Mouse (Mus musculus) midbrain, embryonic 11.5 days (tissue): ENCODE results near the gene Ifnab. TPM values are rescaled to one million over a fixed set of nuclear protein-coding genes. Genes with fewer than 3 reads are reported as not detected.

ENCODE experiments used
- ATAC-seq: fragments of 200-750 bp; cut with Nextera tagmentation; 2 replicates; pipeline ENCODE4 v1.8.0; 2017; ENCODE audit warnings: moderate TSS enrichment, moderate library complexity; ENCODE audit not compliant: low FRiP score
- DNase-seq: peaks from one replicate; pipeline ENCODE4 v3.0.0; 2015; ENCODE audit warnings: low spot score; ENCODE audit errors: missing footprints
- H3K27ac ChIP-seq: fragments of 300-500 bp; sonication (generic); 2 replicates; pipeline ENCODE4 v1.5.1; 2014; ENCODE audit warnings: low read depth, low read length
- H3K27me3 ChIP-seq: fragments of 300-500 bp; sonication (generic); 2 replicates; pipeline ENCODE4 v1.6.1; 2014; ENCODE audit warnings: mild to moderate bottlenecking, low read length, moderate library complexity, mixed read lengths; ENCODE audit not compliant: control insufficient read depth, insufficient read depth
- H3K36me3 ChIP-seq: fragments of 300-500 bp; sonication (generic); 2 replicates; pipeline ENCODE4 v1.6.1; 2014; ENCODE audit warnings: mild to moderate bottlenecking, low read length, moderate library complexity, mixed read lengths; ENCODE audit not compliant: control insufficient read depth, insufficient read depth
- H3K4me1 ChIP-seq: fragments of 300-500 bp; sonication (generic); 2 replicates; pipeline ENCODE4 v1.6.1; 2014; ENCODE audit warnings: low read length; ENCODE audit not compliant: control insufficient read depth, insufficient read depth
- H3K4me2 ChIP-seq: fragments of 300-500 bp; sonication (generic); 2 replicates; pipeline ENCODE4 v1.6.1; 2014; ENCODE audit warnings: mild to moderate bottlenecking, moderate library complexity
- H3K4me3 ChIP-seq: fragments of 300-500 bp; sonication (generic); 2 replicates; pipeline ENCODE4 v1.5.1; 2014; ENCODE audit warnings: low read depth, low read length
- H3K9ac ChIP-seq: fragments of 300-500 bp; sonication (generic); 2 replicates; pipeline ENCODE4 v1.6.1; 2014; ENCODE audit warnings: low read length
- H3K9me3 ChIP-seq: fragments of 300-500 bp; sonication (generic); 2 replicates; pipeline ENCODE4 v1.6.1; 2016; ENCODE audit warnings: low read length; ENCODE audit not compliant: control insufficient read depth
- WGBS: fragments of 180-500 bp; shearing (Covaris S2); extraction: QIAGEN DNeasy Blood & Tissue Kit; methylation state at CpG from one replicate; pipeline ENCODE4 v1.1.7; 2014; 5-methylcytosine and 5-hydroxymethylcytosine counted together
- polyA plus RNA-seq: library from polyadenylated mRNA; unstranded; fragments of >200 nt; fragmentation: Nextera tagmentation; extraction: Ambion mirVana; gene quantifications from 2 replicates; pipeline ENCODE4 v1.2.1, GENCODE M21; 2014

Ifnab gene
- polyA plus RNA-seq, result not detected in 2 replicates

DNA sequence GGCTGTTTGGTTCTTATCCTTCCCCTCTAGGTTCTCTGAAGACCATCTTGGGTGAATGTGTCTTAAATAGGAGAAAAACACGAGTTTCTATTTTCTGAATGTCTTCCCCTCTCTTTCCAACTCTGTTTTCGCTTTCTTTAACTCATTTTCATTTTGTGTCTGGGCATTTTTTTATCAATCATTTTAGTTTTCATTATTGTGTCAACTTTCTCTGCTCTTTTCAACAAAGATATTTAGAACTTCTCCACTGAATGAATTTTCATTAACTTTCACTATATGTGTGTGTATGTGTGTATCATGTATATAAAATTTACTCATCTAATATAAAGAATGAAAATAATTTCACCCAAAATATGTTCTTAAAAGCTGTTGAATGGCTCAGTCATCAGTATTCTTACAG lies at the start of gene Ifnab:
Gene Ifnab (minus strand): TSS at position 101 of the 400 bp plus-strand sequence.
- Histone ChIP-seq H3K9me3 (no peaks in the 10 kb centered on the region), H3K27ac (no peak within 1 kb of the TSS), H3K4me3 (no peak within 1 kb of the TSS), H3K36me3 (no peaks in the 10 kb centered on the region), H3K4me1 (no peaks in the 10 kb centered on the region), H3K4me2 (no peak within 1 kb of the TSS), H3K9ac (no peak within 1 kb of the TSS), H3K27me3 (no peaks in the 10 kb centered on the region)
- ATAC-seq (no peak), DNase-seq (no peak)
- WGBS, result 54% methylated on average over 2 of the region's 2 CpGs

DNA sequence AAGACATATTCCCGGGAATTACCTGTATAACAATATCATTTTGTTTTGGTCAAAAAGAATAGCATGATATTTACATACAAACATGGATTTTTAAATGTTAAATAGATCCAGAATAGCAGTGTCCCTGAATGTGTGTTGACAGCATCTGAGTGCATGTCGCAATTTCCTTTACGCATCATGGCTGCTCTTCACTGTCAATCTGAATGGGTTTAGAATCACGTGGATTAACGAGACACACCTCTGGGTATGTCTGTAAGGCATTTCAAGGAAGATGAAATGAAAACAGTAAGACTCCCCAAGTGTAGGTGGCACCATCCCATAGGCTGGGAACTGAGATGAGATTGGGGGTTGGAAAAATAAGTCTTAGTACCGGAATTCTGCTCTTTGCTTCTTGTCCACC lies 47.9 kb upstream of the Ifnab start:
- DNase-seq, result peak; percentile 54
- Histone ChIP-seq H3K9me3 (no peaks in the 10 kb centered on the region), H3K27ac (no peak overlapping the region), H3K4me3 (no peak overlapping the region), H3K27me3 (no peaks in the 10 kb centered on the region), H3K36me3 (no peaks in the 10 kb centered on the region), H3K9ac (no peak overlapping the region), H3K4me2 (no peak overlapping the region), H3K4me1 (no peaks in the 10 kb centered on the region)
- WGBS, result 92% methylated on average over 6 of the region's 6 CpGs
- ATAC-seq, result no peak

DNA sequence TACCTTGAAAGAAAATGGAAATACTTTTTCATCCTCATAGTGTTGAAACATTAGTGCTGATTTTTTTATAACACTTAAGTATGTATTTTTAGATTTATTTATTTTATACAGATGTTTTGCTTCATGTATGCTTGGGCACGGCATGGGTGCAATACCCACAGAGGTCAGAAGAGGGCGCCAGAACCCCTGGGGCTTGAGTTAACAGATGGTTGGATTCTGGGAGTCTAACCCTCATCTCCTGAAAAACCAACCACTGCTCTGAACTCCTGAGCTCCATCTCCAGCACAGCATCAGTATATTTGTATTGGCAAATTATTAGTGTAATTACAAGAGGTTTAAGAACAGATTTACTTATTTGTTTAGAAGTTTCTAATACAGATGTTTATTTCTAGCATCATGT lies 47.3 kb upstream of the Ifnab start:
- Histone ChIP-seq H3K4me2 (no peak overlapping the region), H3K4me1 (no peaks in the 10 kb centered on the region), H3K9me3 (no peaks in the 10 kb centered on the region), H3K4me3 (no peak overlapping the region), H3K27ac (no peak overlapping the region), H3K9ac (no peak overlapping the region), H3K36me3 (no peaks in the 10 kb centered on the region), H3K27me3 (no peaks in the 10 kb centered on the region)
- WGBS, result 4% methylated on average over 2 of the region's 2 CpGs
- peak; percentile 74 for ATAC-seq
- peak; percentile 96 for DNase-seq

DNA sequence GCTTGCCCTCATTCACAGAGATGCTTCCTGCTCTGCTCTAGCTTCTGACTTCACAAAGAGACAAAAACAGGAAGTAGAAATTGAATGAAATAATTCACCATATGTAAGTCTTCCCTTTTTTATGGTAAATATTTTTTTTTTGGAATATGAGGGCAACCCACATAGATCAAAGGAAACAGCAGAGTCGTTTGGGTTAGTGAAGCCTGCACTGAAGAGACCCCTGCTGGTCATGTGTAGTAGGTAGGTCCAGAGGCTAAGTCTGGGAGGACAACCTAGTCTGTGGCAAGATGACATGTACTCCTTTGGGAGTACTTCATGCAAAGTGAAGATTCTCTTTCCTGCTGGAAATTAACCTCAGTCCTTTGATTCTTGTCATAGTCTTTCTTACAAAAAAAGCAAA lies 36.2 kb upstream of the Ifnab start:
- Histone ChIP-seq H3K27ac (no peak overlapping the region), H3K9me3 (no peaks in the 10 kb centered on the region), H3K4me1 (no peaks in the 10 kb centered on the region), H3K27me3 (no peaks in the 10 kb centered on the region), H3K36me3 (no peaks in the 10 kb centered on the region), H3K4me3 (no peak overlapping the region), H3K9ac (no peak overlapping the region), H3K4me2 (no peak overlapping the region)
- DNase-seq, result no peak
- 3% methylated on average over 1 of the region's 1 CpGs for WGBS
- no peak for ATAC-seq

DNA sequence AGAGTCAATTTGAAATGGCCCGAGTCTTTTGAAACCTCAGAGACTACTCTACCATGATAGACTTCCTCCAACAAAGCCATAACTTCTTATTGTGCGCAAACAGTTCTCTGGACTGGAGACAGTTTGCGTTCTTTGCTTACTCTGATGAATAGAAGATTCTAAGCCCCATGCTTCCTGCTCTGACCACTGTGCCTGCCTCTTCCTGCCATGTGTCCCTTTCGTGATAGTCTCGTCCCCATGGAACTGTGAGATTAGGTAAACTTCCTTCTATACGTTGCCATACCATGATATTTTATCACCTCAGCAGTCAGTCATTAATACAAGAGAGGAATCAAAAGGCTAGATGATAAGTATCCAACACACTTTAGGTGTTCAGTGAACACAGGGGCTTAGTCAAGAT lies 35.6 kb upstream of the Ifnab start:
- no peaks in the 10 kb centered on the region for H3K9me3 ChIP-seq
- no peaks in the 10 kb centered on the region for H3K36me3 ChIP-seq
- H3K4me3 ChIP-seq, result no peak overlapping the region
- no peak for DNase-seq
- H3K4me2 ChIP-seq, result no peak overlapping the region
- ATAC-seq, result no peak
- H3K27me3 ChIP-seq, result no peaks in the 10 kb centered on the region
- WGBS, result 86% methylated on average over 6 of the region's 6 CpGs
- H3K4me1 ChIP-seq, result no peaks in the 10 kb centered on the region
- no peak overlapping the region for H3K27ac ChIP-seq
- no peak overlapping the region for H3K9ac ChIP-seq

DNA sequence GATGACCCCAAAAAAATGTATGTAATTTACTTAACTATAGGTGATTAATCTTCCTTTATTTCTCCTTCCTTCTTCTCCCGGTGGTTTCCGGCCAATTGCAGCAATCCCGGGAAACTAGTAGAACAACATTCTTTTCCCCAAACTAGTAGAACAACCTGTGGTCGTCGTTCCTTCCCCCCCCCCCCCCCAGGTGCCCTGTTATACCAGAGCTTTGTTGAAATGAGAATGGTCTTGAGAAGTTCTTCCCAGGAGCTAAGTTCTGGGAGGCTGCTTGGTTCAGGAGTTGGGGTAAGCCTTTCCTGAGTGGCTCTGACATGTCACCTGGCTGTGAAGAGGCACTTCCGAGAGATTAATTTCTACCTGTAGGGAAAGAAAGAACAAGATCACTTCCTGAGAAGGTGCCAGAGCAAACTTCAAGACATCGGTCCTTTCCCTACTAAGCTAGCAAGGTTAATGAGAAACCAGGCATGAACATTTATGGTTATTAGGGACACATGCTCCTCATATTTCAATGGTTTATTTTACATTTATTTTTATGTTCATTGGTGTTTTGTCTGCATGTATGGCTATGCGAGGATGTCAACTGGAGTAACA lies 32.4 kb upstream of the Ifnab start:
- 68% methylated on average over 8 of the region's 8 CpGs for WGBS

DNA sequence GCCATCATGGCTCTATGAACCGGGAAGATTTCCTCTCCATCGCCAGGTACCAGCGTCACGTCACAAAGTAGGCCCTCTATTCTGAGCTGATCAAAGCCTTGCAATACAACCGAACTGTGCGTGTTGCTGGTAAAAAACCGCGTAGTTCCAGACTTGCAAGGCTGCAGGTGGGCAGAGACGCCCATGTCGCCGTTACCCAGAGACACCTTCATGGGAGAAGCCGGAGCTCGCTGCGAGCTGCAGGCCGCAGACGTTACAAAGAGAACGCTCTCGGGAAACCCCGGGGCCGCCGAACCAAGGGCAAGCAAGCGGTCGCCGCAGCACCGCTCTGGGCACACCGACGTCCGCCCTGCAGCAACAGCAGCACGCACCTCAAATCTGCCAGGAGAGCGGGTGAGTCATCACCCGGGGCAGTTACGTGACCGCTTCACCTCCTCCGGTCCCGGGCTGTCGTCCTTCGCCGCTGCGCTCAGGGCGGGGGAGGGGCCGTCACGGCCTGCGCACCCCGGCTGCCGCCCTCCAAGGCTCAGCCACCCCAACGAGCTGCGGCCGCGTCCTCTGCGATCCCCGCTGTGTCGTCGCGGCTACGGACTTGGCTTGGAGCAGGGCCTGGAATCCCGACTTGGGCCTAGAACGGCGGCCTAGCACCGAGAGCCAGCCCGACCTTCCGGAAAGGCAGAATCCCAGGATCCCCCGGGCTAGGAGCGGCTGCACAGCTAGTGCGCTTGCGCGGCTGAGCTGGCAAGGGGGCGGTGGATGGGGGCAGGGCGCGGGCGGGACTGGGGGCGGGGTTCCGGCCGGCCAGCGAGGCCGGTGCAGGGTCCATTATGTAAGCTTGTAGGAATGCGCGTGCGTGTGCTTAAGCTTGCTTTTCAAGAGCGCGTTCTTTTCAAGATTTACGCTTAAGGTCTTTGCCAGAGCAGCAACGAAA lies 30.9 kb upstream of the Ifnab start, which contains the start of the genes Gm26566 and Klhl9:
Gene Gm26566 (plus strand): TSS at position 15 of the 931 bp plus-strand sequence.
Gene Klhl9 (minus strand): TSS at position 675 of the 931 bp plus-strand sequence.
- ATAC-seq, result peak; percentile 98
- peak within 1 kb of the TSS; percentile 90 for H3K4me3 ChIP-seq
- under 1% methylated on average over 81 of the region's 82 CpGs for WGBS
- no peaks in the 10 kb centered on the region for H3K9me3 ChIP-seq
- H3K27me3 ChIP-seq, result no peaks in the 10 kb centered on the region
- peaks cover 20% of the 10 kb centered on the region for H3K4me1 ChIP-seq
- H3K4me2 ChIP-seq, result peak within 1 kb of the TSS; percentile 75
- H3K9ac ChIP-seq, result peak within 1 kb of the TSS; percentile 98
- peak; percentile 99 for DNase-seq
- peak within 1 kb of the TSS; percentile 96 for H3K27ac ChIP-seq
- peaks cover 6% of the 10 kb centered on the region for H3K36me3 ChIP-seq

More for the DNA sequence above, 32.4 kb upstream of the Ifnab start:
- DNase-seq (no peak), ATAC-seq (no peak)
- Histone ChIP-seq H3K27me3 (no peaks in the 10 kb centered on the region), H3K4me2 (no peak overlapping the region), H3K9ac (no peak overlapping the region), H3K4me3 (no peak overlapping the region), H3K27ac (no peak overlapping the region), H3K9me3 (no peaks in the 10 kb centered on the region), H3K4me1 (peaks cover 19% of the 10 kb centered on the region), H3K36me3 (0 out of 2 replicates have a peak, but pooled peaks cover 3% of the 10 kb centered on the region)

DNA sequence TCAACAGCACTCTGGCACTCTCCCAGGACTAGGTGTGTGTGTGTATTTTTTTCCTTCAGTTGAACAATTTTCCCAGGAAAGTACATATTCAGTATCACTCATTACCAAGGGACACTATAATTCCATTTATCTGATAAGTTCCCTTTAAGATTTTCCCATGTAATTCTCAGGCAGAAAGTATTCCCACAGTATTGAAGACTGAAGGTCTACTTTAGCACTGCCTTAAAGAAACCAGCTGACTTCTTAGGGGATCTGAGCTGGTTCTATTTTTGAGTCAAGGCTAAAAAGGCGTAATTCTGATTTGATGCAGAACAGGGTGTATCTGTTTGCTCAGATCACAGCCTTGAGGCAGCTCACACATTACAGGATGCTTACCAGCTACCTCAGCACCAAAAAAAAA lies 27.6 kb upstream of the Ifnab start:
- no peaks in the 10 kb centered on the region for H3K27me3 ChIP-seq
- H3K4me2 ChIP-seq, result peak overlapping the region; percentile 47
- H3K27ac ChIP-seq, result no peak overlapping the region
- H3K36me3 ChIP-seq, result peaks cover 13% of the 10 kb centered on the region
- peaks cover 20% of the 10 kb centered on the region for H3K4me1 ChIP-seq
- ATAC-seq (no peak), DNase-seq (no peak)
- H3K9me3 ChIP-seq, result no peaks in the 10 kb centered on the region
- peak overlapping the region; percentile 18; the same call in 1 of the 2 replicates for H3K4me3 ChIP-seq
- WGBS, result 73% methylated on average over 1 of the region's 1 CpGs
- no peak overlapping the region for H3K9ac ChIP-seq

DNA sequence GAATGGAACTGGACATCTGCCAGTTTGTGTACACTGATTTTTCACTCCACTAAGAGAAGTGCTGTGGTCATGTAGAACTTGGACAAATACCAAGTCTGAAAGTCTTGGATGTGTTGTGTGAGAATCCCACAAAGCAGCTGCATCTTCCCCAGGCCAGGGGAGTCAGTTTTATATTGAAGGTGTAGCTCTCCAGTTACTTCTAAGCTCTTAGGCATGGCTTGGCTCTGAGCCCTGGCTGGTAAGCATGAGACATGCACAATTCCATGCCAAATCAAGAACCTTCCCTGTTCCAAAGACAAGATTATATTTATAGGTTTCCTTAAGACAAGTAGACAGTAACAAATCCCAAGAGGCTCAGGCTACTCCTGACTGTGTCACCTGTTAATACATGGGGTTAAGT lies 23.9 kb upstream of the Ifnab start:
- H3K4me1 ChIP-seq, result peaks cover 7% of the 10 kb centered on the region
- no peaks in the 10 kb centered on the region for H3K9me3 ChIP-seq
- no peak overlapping the region for H3K9ac ChIP-seq
- no peaks in the 10 kb centered on the region for H3K27me3 ChIP-seq
- H3K4me3 ChIP-seq, result no peak overlapping the region
- DNase-seq, result no peak
- no peak overlapping the region for H3K27ac ChIP-seq
- H3K36me3 ChIP-seq, result peaks cover 12% of the 10 kb centered on the region
- no peak overlapping the region for H3K4me2 ChIP-seq
- ATAC-seq, result no peak
